Mouse (Mus musculus) splenic B cell, adult 2 months (primary cell): ENCODE data around the gene Klf11.
"Not testable (repeated sequence)": the region's sequence is repeated elsewhere in the genome, so short reads cannot be mapped to it uniquely, and the experiment has no call there.

Experiments used
- DNase-seq: peaks from one replicate; pipeline ENCODE4 v3.0.0-alpha.2; 2011; ENCODE audit warnings: low read depth, low spot score
- H3K27me3 ChIP-seq: 2 replicates; pipeline ENCODE4 v1.6.1; 2012; ENCODE audit warnings: mild to moderate bottlenecking, low read length, moderate library complexity, mixed read lengths; ENCODE audit not compliant: control insufficient read depth, poor library complexity, insufficient read depth, severe bottlenecking
- H3K36me3 ChIP-seq: 2 replicates; pipeline ENCODE4 v1.6.1; 2012; ENCODE audit warnings: mild to moderate bottlenecking, low read length, moderate library complexity, mixed read lengths; ENCODE audit not compliant: control insufficient read depth, poor library complexity, insufficient read depth, severe bottlenecking

The Klf11 gene

DNA sequence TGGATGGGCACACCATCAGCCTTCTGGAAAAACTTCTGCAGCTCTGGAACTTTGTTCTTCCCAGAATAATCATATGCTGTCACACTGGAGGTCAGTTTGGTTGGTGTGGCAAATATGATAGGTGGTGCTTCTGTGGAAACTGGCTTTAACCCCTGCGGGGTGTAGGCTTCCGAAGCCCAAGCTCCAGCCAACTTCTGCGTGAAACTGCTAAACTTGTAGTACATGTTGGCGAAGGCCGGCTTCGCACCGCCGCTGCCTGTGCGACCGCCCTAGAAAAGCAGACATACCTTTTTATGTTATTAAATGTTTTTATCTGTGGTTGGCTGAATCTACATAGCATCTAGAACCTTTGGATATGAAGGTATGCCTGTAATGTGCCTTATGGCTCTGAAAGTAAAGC lies 12.3 kb upstream of the Klf11 start:
- H3K27me3 ChIP-seq, DNase-seq, H3K36me3 ChIP-seq: not testable (repeated sequence)

DNA sequence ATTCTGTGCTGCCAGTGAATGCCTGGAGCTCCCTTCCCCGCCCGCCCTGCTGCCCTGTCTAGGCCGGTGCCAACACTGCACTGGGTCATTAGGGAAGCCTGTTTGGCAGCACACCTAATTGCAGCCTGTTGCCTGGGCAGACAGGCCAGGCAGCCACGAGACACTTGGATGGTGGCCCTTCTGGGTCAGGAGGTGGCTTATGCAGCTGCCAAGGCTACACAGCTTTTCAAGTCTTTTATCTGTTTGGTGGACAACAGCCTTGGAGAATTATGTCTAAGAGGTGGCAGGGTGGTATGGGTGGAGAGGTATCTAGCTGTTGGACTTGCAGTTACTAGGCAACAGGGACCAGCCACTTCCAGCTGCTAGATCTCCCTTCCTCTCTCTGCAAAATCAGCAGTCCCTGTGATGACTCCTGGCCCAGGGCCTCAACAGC lies 8.7 kb upstream of the Klf11 start:
- Histone ChIP-seq H3K27me3 (no peaks in the 10 kb centered on the region), H3K36me3 (no peaks in the 10 kb centered on the region)
- no peak for DNase-seq

DNA sequence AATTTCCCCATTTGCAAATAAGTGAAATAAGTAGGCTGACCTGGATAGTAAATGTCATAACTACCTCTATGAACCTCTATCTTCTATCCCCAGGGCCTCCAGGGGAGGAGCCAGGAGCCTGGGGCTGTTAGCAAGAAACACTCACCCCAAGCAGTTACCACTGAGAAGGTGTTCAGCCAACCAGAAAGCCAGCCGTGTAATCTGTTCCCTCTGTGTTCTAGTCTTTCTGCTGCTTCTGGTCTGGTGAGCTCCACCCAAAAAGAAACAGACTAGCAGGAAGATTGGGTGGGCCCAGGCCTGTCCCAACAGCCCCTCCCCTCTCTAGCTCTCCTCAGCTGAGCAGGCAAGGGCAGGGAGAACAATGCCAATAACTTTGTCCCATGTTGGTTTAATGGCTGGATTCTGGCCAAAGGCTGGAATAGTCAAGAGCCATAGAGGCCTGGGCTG lies 6.9 kb upstream of the Klf11 start:
- no peaks in the 10 kb centered on the region for H3K27me3 ChIP-seq
- DNase-seq: peak; percentile 65

GRCm38 (mm10) chr12:24645901-24646300 lies 5.2 kb upstream of the Klf11 start:
- no peak for DNase-seq
- no peaks in the 10 kb centered on the region for H3K27me3 ChIP-seq
- H3K36me3 ChIP-seq: no peaks in the 10 kb centered on the region

More for the DNA sequence above, 6.9 kb upstream of the Klf11 start:
- no peaks in the 10 kb centered on the region for H3K36me3 ChIP-seq

- Histone ChIP-seq H3K27me3 (no peaks in the 10 kb centered on the region), H3K36me3 (no peaks in the 10 kb centered on the region)
- no peak for DNase-seq
Observed at GRCm38 (mm10) chr12:24648094-24648493, 3.0 kb upstream of the Klf11 start.

- DNase-seq: no peak
- Histone ChIP-seq H3K36me3 (no peaks in the 10 kb centered on the region), H3K27me3 (no peaks in the 10 kb centered on the region)
Observed at GRCm38 (mm10) chr12:24650415-24651062, 535 bp upstream of the Klf11 start.

GRCm38 (mm10) chr12:24651642-24652342 lies 718 bp downstream of the Klf11 start:
- Histone ChIP-seq H3K27me3 (no peaks in the 10 kb centered on the region), H3K36me3 (no peaks in the 10 kb centered on the region)
- peak; percentile 95 for DNase-seq

- DNase-seq: no peak
Observed at GRCm38 (mm10) chr12:24654065-24654862, 3.2 kb downstream of the Klf11 start.

GRCm38 (mm10) chr12:24656436-24656835 lies 5.4 kb downstream of the Klf11 start:
- Histone ChIP-seq H3K27me3 (no peaks in the 10 kb centered on the region), H3K36me3 (0 out of 2 replicates have a peak, but pooled peaks cover 1% of the 10 kb centered on the region)
- no peak for DNase-seq

More at GRCm38 (mm10) chr12:24654065-24654862, 3.2 kb downstream of the Klf11 start:
- Histone ChIP-seq H3K27me3 (no peaks in the 10 kb centered on the region), H3K36me3 (0 out of 2 replicates have a peak, but pooled peaks cover 1% of the 10 kb centered on the region)

GRCm38 (mm10) chr12:24658998-24659397 lies 7.9 kb downstream of the Klf11 start:
- Histone ChIP-seq H3K27me3 (no peaks in the 10 kb centered on the region), H3K36me3 (0 out of 2 replicates have a peak, but pooled peaks cover 3% of the 10 kb centered on the region)
- no peak for DNase-seq

DNA sequence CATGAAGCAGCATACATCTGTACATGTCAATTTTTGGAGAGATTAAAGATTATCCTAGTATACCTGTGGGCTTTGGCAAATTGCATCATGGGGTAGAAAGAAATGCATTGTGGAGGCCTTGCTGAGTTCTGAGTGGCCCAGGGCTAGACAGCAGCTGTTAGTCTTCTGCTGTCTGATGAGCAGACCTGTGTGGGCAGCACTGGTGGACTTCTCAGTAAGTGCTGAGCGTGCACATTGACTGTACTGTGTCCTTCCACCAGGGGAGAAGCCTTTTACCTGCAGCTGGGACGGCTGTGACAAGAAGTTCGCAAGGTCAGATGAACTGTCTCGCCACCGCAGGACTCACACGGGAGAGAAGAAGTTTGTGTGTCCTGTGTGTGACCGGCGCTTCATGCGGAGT lies 8.8 kb downstream of the Klf11 start:
- Histone ChIP-seq H3K36me3 (0 out of 2 replicates have a peak, but pooled peaks cover 3% of the 10 kb centered on the region), H3K27me3 (no peaks in the 10 kb centered on the region)
- no peak for DNase-seq

GRCm38 (mm10) chr12:24661100-24661499 lies 10.0 kb downstream of the Klf11 start:
- H3K27me3 ChIP-seq: no peaks in the 10 kb centered on the region
- DNase-seq: no peak
- H3K36me3 ChIP-seq: 0 out of 2 replicates have a peak, but pooled peaks cover 3% of the 10 kb centered on the region

GRCm38 (mm10) chr12:24662131-24662530 lies 11.1 kb downstream of the Klf11 start:
- DNase-seq: no peak
- no peaks in the 10 kb centered on the region for H3K27me3 ChIP-seq
- 0 out of 2 replicates have a peak, but pooled peaks cover 3% of the 10 kb centered on the region for H3K36me3 ChIP-seq

DNA sequence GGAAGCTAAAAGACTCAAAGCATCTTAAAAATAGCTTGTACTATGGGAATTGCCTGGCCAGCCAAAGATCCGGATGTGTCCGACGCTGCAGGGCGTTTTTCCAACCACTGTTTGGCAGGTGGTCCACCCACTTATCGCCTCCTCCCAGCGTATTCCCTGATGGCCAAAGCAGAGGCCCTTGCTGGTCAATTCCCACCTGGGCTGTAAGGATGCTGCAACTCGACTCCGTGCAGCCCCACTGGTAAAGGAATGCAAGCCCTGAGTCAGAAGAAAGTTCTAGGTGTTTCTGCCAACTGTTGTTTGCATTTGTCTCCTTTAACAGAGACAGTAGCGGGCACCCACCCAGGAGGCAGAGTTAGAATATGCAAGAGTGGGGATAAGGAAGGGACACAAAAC lies 29.0 kb downstream of the Klf11 start:
- DNase-seq: no peak
- Histone ChIP-seq H3K36me3 (no peaks in the 10 kb centered on the region), H3K27me3 (no peaks in the 10 kb centered on the region)
